Comparison of ENCODE assay signal across 16 mouse cellular contexts in genomic region chr10:78247206-78247605, GRCm38 (mm10).
"Had no signal": no experiment of that assay in that cellular context is flagged by ENCODE, and none has a peak within 500 bp of the region (broad histone marks: within the 10 kb centered on the region; RNA-seq: fewer than 3 reads in every experiment).

No protein-coding gene starts in this region.

- H3K9ac ChIP-seq: midbrain, embryonic 12.5 days; neural tube, embryonic 13.5 days had no signal

- ATAC-seq: lung, postnatal 0 days; midbrain, embryonic 16.5 days had no signal

- H3K9me3 ChIP-seq: megakaryocyte, embryonic 14.5 days; neural tube, embryonic 13.5 days had no signal

- H3K4me2 ChIP-seq: midbrain, embryonic 12.5 days; neural tube, embryonic 13.5 days had no signal

- H3K27me3 ChIP-seq: neural tube, embryonic 13.5 days had no signal

- H3K4me3 ChIP-seq: layer of hippocampus, adult 2 months; megakaryocyte, embryonic 14.5 days; midbrain, embryonic 12.5 days; neural tube, embryonic 13.5 days had no signal

- DNase-seq: kidney, adult 18-20 months; kidney, postnatal 10 days; kidney, postnatal 4 days; left cerebral cortex, postnatal 4 days; lung, adult 2 months; lung, postnatal 4 days; right cerebral cortex, adult 18-20 months; right cerebral cortex, postnatal 25 days; thymus, adult 2 months; thymus, postnatal 25 days had no signal

- H3K27ac ChIP-seq: layer of hippocampus, adult 2 months; midbrain, embryonic 12.5 days; neural tube, embryonic 13.5 days had no signal

- H3K36me3 ChIP-seq: midbrain, embryonic 12.5 days; neural tube, embryonic 13.5 days had no signal
